Mouse (Mus musculus) E14TG2a.4 (cell line): ENCODE results near the gene Akr1a1.

Experiments used
- H3K27me3 ChIP-seq: 2 replicates; pipeline ENCODE4 v1.6.1; 2014; ENCODE audit warnings: low read length, control low read depth; ENCODE audit not compliant: insufficient read depth
- H3K36me3 ChIP-seq: 2 replicates; pipeline ENCODE4 v1.6.1; 2014; ENCODE audit warnings: low read length, control low read depth; ENCODE audit not compliant: insufficient read depth
- H3K4me1 ChIP-seq: replicated peaks from 2 replicates; pipeline ENCODE4 v1.6.1; 2014; ENCODE audit warnings: low read depth, low read length, control low read depth
- H3K4me3 ChIP-seq: replicated peaks from 2 replicates; pipeline ENCODE4 v1.5.1; 2014; ENCODE audit warnings: mild to moderate bottlenecking, low read length
- H3K9me3 ChIP-seq: 2 replicates; pipeline ENCODE4 v1.6.1; 2014; ENCODE audit warnings: low read length, control low read depth
- CTCF ChIP-seq: conservative IDR thresholded peaks from 2 replicates; pipeline ENCODE4 v1.5.1; 2014; ENCODE audit warnings: low read length
- NANOG ChIP-seq: IDR thresholded peaks from 2 replicates; pipeline ENCODE4 v1.6.1; 2014; ENCODE audit warnings: borderline replicate concordance, low read length, mixed read lengths
- POU5F1 ChIP-seq: IDR thresholded peaks from 2 replicates; pipeline ENCODE4 v1.6.1; 2014; ENCODE audit warnings: low read length, borderline replicate concordance

Akr1a1 gene

GRCm38 (mm10) chr4:116650924-116651796 lies at the start of gene Akr1a1:
Akr1a1 (minus strand) TSS chr4:116651680.
- Histone ChIP-seq H3K36me3 (peaks cover 40% of the 10 kb centered on the region), H3K4me3 (peak within 1 kb of the TSS; percentile 95), H3K9me3 (no peaks in the 10 kb centered on the region), H3K4me1 (peaks cover 68% of the 10 kb centered on the region), H3K27me3 (no peaks in the 10 kb centered on the region)
- TF ChIP-seq CTCF (no peak), NANOG (no peak), POU5F1 (no peak)

- H3K36me3 ChIP-seq = peaks cover 94% of the 10 kb centered on the region
- no peak for TF ChIP-seq POU5F1
- no peak for TF ChIP-seq CTCF
- TF ChIP-seq NANOG = no peak
- peaks cover 51% of the 10 kb centered on the region for H3K4me1 ChIP-seq
- H3K27me3 ChIP-seq = no peaks in the 10 kb centered on the region
- no peak overlapping the region for H3K4me3 ChIP-seq
- no peaks in the 10 kb centered on the region for H3K9me3 ChIP-seq
Observed at GRCm38 (mm10) chr4:116700964-116701363, 49.5 kb upstream of the Akr1a1 start.

- H3K9me3 ChIP-seq = no peaks in the 10 kb centered on the region
- H3K4me1 ChIP-seq = peaks cover 66% of the 10 kb centered on the region
- peaks cover 95% of the 10 kb centered on the region for H3K36me3 ChIP-seq
- TF ChIP-seq POU5F1 (no peak), CTCF (no peak), NANOG (no peak)
- H3K27me3 ChIP-seq = no peaks in the 10 kb centered on the region
- H3K4me3 ChIP-seq = no peak overlapping the region
Observed at GRCm38 (mm10) chr4:116698693-116699342, 47.3 kb upstream of the Akr1a1 start.

GRCm38 (mm10) chr4:116693785-116694184 lies 42.3 kb upstream of the Akr1a1 start:
- TF ChIP-seq NANOG (peak; percentile 71), CTCF (no peak), POU5F1 (no peak)
- Histone ChIP-seq H3K9me3 (no peaks in the 10 kb centered on the region), H3K36me3 (peaks cover 100% of the 10 kb centered on the region), H3K4me1 (peaks cover 95% of the 10 kb centered on the region), H3K27me3 (no peaks in the 10 kb centered on the region), H3K4me3 (no peak overlapping the region)

- Histone ChIP-seq H3K4me3 (no peak overlapping the region), H3K27me3 (no peaks in the 10 kb centered on the region), H3K4me1 (peaks cover 95% of the 10 kb centered on the region), H3K9me3 (no peaks in the 10 kb centered on the region), H3K36me3 (peaks cover 100% of the 10 kb centered on the region)
- TF ChIP-seq NANOG (no peak), CTCF (no peak)
Observed at GRCm38 (mm10) chr4:116692146-116692545, 40.7 kb upstream of the Akr1a1 start.

GRCm38 (mm10) chr4:116689309-116689876 lies 37.9 kb upstream of the Akr1a1 start:
- no peak for TF ChIP-seq NANOG
- TF ChIP-seq POU5F1 = no peak
- TF ChIP-seq CTCF = no peak
- H3K9me3 ChIP-seq = no peaks in the 10 kb centered on the region
- no peaks in the 10 kb centered on the region for H3K27me3 ChIP-seq
- peaks cover 81% of the 10 kb centered on the region for H3K36me3 ChIP-seq
- peak overlapping the region; percentile 94 for H3K4me3 ChIP-seq
- peaks cover 83% of the 10 kb centered on the region for H3K4me1 ChIP-seq

- H3K9me3 ChIP-seq = no peaks in the 10 kb centered on the region
- no peaks in the 10 kb centered on the region for H3K27me3 ChIP-seq
- no peak for TF ChIP-seq CTCF
- no peak for TF ChIP-seq NANOG
- TF ChIP-seq POU5F1 = no peak
- peaks cover 57% of the 10 kb centered on the region for H3K36me3 ChIP-seq
- peak overlapping the region; percentile 94 for H3K4me3 ChIP-seq
- H3K4me1 ChIP-seq = peaks cover 83% of the 10 kb centered on the region
Observed at GRCm38 (mm10) chr4:116687041-116687440, 35.6 kb upstream of the Akr1a1 start.

GRCm38 (mm10) chr4:116685402-116686061 lies 34.1 kb upstream of the Akr1a1 start, which contains the start of gene Prdx1:
Prdx1 (plus strand) TSS chr4:116685544.
- Histone ChIP-seq H3K9me3 (no peaks in the 10 kb centered on the region), H3K36me3 (peaks cover 42% of the 10 kb centered on the region)
- peak; percentile 51 for TF ChIP-seq CTCF
- TF ChIP-seq POU5F1 = no peak

More at GRCm38 (mm10) chr4:116685402-116686061, 34.1 kb upstream of the Akr1a1 start, which contains the start of gene Prdx1:
- peaks cover 67% of the 10 kb centered on the region for H3K4me1 ChIP-seq
- H3K4me3 ChIP-seq = peak within 1 kb of the TSS; percentile 94
- H3K27me3 ChIP-seq = no peaks in the 10 kb centered on the region
